Mouse (Mus musculus) heart, embryonic 16.5 days (tissue): ENCODE measurements around the gene Sept9. TPM values are rescaled to one million over a fixed set of nuclear protein-coding genes. Genes with fewer than 3 reads are reported as not detected.

Experiments
- ATAC-seq: fragments of 200-750 bp; cut with Nextera tagmentation; replicated peaks from 2 replicates; pipeline ENCODE4 v1.8.0; 2017; ENCODE audit warnings: moderate number of reproducible peaks; ENCODE audit not compliant: insufficient read depth, low FRiP score; ENCODE audit errors: extremely low read depth
- H3K27ac ChIP-seq: fragments of 300-500 bp; sonication (generic); 2 replicates; pipeline ENCODE4 v1.5.1; 2014; ENCODE audit warnings: mild to moderate bottlenecking, low read length, control low read depth, moderate library complexity
- H3K27me3 ChIP-seq: fragments of 300-500 bp; sonication (generic); 2 replicates; pipeline ENCODE4 v1.6.1; 2014; ENCODE audit warnings: low read length, mixed read lengths; ENCODE audit not compliant: control insufficient read depth, insufficient read depth
- H3K36me3 ChIP-seq: fragments of 300-500 bp; sonication (generic); 2 replicates; pipeline ENCODE4 v1.6.1; 2014; ENCODE audit not compliant: control insufficient read depth, insufficient read depth
- H3K4me1 ChIP-seq: fragments of 300-500 bp; sonication (generic); 2 replicates; pipeline ENCODE4 v1.6.1; 2014; ENCODE audit warnings: low read length, mixed read lengths; ENCODE audit not compliant: control insufficient read depth, insufficient read depth
- H3K4me2 ChIP-seq: fragments of 300-500 bp; sonication (generic); 2 replicates; pipeline ENCODE4 v1.6.1; 2014; ENCODE audit warnings: low read depth, mild to moderate bottlenecking, control low read depth, low read length
- H3K4me3 ChIP-seq: fragments of 300-500 bp; sonication (generic); 2 replicates; pipeline ENCODE4 v1.5.1; 2014; ENCODE audit warnings: mild to moderate bottlenecking, control low read depth, low read length
- H3K9ac ChIP-seq: fragments of 300-500 bp; sonication (generic); 2 replicates; pipeline ENCODE4 v1.6.1; 2014; ENCODE audit warnings: low read length, control low read depth
- H3K9me3 ChIP-seq: fragments of 300-500 bp; sonication (generic); replicated peaks from 2 replicates; pipeline ENCODE4 v1.6.1; 2016; ENCODE audit warnings: low read length; ENCODE audit not compliant: control insufficient read depth
- WGBS: fragments of 180-500 bp; shearing (Covaris S2); extraction: QIAGEN DNeasy Blood & Tissue Kit; methylation state at CpG from one replicate; pipeline ENCODE4 v1.1.7; 2014; 5-methylcytosine and 5-hydroxymethylcytosine counted together
- polyA plus RNA-seq: library from polyadenylated mRNA; unstranded; fragments of >200 nt; fragmentation: Nextera tagmentation; extraction: Ambion mirVana; gene quantifications from 2 replicates; pipeline ENCODE4 v1.2.1, GENCODE M21; 2015

Sept9 gene
- polyA plus RNA-seq, 1 experiment from 2014 or later, result 71.0 TPM

- no peak for ATAC-seq
- peaks cover 4% of the 10 kb centered on the region; the same call in 1 of the 2 replicates for H3K9me3 ChIP-seq
- H3K4me1 ChIP-seq, result peaks cover 11% of the 10 kb centered on the region
- 46% methylated on average over 7 of the region's 7 CpGs for WGBS
- H3K4me3 ChIP-seq, result no peak overlapping the region
- H3K36me3 ChIP-seq, result no peaks in the 10 kb centered on the region
- no peak overlapping the region for H3K9ac ChIP-seq
- H3K27ac ChIP-seq, result no peak overlapping the region
- no peak overlapping the region for H3K4me2 ChIP-seq
- peaks cover 34% of the 10 kb centered on the region for H3K27me3 ChIP-seq
Measured at GRCm38 (mm10) chr11:117403781-117404180, 204.3 kb downstream of the Sept9 start.

- 84% methylated on average over 1 of the region's 1 CpGs for WGBS
- H3K9ac ChIP-seq, result no peak overlapping the region
- peaks cover 11% of the 10 kb centered on the region for H3K4me1 ChIP-seq
- H3K4me3 ChIP-seq, result no peak overlapping the region
- no peak overlapping the region for H3K27ac ChIP-seq
- no peak overlapping the region for H3K4me2 ChIP-seq
- H3K36me3 ChIP-seq, result no peaks in the 10 kb centered on the region
- peaks cover 6% of the 10 kb centered on the region; the same call in 1 of the 2 replicates for H3K9me3 ChIP-seq
- peaks cover 35% of the 10 kb centered on the region for H3K27me3 ChIP-seq
- ATAC-seq, result no peak
Measured at GRCm38 (mm10) chr11:117406711-117407110, 207.2 kb downstream of the Sept9 start.

DNA sequence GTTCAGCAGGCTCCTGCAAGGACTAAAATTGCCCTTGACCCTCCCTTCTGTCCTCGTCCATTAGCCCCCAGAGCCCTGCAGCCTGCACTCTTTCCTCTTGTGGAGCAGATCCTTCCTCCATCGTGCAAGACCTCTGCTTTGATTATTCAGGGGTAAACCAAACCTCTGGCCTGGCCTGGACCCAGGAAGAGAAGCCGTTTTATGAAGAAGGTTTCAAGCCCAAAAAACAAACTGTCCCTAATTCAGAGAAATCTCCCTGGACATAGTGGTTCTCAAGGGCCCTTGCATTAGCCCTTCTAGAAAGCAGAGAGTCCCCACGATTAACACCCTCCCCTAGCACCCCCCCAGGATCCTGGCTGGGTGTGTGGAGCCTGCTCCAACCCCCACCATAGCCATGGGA is 207.7 kb downstream of the Sept9 start:
- WGBS, result 39% methylated on average over 4 of the region's 4 CpGs
- peaks cover 11% of the 10 kb centered on the region for H3K4me1 ChIP-seq
- H3K9ac ChIP-seq, result peak overlapping the region; percentile 52; the same call in 1 of the 2 replicates
- peaks cover 6% of the 10 kb centered on the region; the same call in 1 of the 2 replicates for H3K9me3 ChIP-seq
- H3K36me3 ChIP-seq, result no peaks in the 10 kb centered on the region
- H3K4me3 ChIP-seq, result peak overlapping the region; percentile 46; the same call in 1 of the 2 replicates
- no peak overlapping the region for H3K27ac ChIP-seq
- peak overlapping the region; percentile 74 for H3K4me2 ChIP-seq
- no peak for ATAC-seq
- H3K27me3 ChIP-seq, result peaks cover 37% of the 10 kb centered on the region

DNA sequence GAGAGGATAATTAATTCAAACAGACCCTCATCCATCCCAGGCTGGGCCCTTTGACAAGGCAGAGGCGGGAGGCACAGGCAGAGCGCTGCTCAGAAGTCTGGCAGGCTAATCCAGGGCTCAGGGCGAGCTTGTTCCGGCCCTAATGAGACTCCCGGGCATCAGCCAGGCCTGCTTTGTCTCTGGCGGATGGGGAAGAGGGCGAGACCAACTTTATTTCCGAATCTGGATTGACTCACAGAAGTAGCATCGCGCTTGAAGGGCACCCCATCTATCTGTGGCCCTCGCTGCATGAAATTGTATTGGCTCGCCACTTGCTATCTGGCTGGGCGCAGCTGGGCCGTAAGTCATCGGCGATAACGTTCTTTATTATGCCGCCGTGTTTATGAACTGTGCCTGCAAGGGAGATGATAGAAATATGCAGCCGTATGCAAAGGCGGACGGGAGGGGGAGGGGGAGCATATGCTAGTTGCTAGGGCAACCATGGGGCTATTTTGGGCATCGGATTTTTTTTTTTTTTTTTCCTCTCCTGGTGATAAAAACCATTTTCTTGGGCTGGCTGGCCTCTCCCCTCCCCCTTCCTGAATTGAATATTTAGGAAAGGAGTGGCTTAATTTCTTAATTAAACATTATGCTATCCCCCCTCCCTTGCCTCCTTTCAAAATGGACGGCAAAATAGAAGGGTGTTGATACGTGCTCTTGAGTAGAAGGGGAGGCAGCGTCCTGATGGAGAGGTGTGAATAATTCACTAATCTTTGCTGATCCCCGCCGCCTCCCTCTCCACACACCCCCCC is 208.4 kb downstream of the Sept9 start:
- 2% methylated on average over 28 of the region's 28 CpGs for WGBS
- H3K27ac ChIP-seq, result no peak overlapping the region
- no peaks in the 10 kb centered on the region for H3K36me3 ChIP-seq
- peaks cover 42% of the 10 kb centered on the region for H3K27me3 ChIP-seq
- peak overlapping the region; percentile 46 for H3K4me3 ChIP-seq
- ATAC-seq, result peak; percentile 41; the same call in 1 of the 2 replicates
- peaks cover 11% of the 10 kb centered on the region for H3K4me1 ChIP-seq
- peaks cover 6% of the 10 kb centered on the region; the same call in 1 of the 2 replicates for H3K9me3 ChIP-seq
- H3K4me2 ChIP-seq, result peak overlapping the region; percentile 74
- H3K9ac ChIP-seq, result peak overlapping the region; percentile 52; the same call in 1 of the 2 replicates

- H3K36me3 ChIP-seq, result no peaks in the 10 kb centered on the region
- no peak overlapping the region for H3K27ac ChIP-seq
- peaks cover 6% of the 10 kb centered on the region; the same call in 1 of the 2 replicates for H3K9me3 ChIP-seq
- H3K4me1 ChIP-seq, result peaks cover 11% of the 10 kb centered on the region
- H3K9ac ChIP-seq, result no peak overlapping the region
- H3K4me3 ChIP-seq, result peak overlapping the region; percentile 46
- H3K27me3 ChIP-seq, result peaks cover 45% of the 10 kb centered on the region
- ATAC-seq, result no peak
- H3K4me2 ChIP-seq, result peak overlapping the region; percentile 74
- WGBS, result 9% methylated on average over 16 of the region's 16 CpGs
Measured at GRCm38 (mm10) chr11:117408442-117409031, 209.1 kb downstream of the Sept9 start.

GRCm38 (mm10) chr11:117409331-117409730 is 209.9 kb downstream of the Sept9 start:
- peaks cover 6% of the 10 kb centered on the region; the same call in 1 of the 2 replicates for H3K9me3 ChIP-seq
- H3K27me3 ChIP-seq, result peaks cover 47% of the 10 kb centered on the region
- H3K27ac ChIP-seq, result no peak overlapping the region
- no peak overlapping the region for H3K9ac ChIP-seq
- no peaks in the 10 kb centered on the region for H3K36me3 ChIP-seq
- ATAC-seq, result no peak
- H3K4me2 ChIP-seq, result no peak overlapping the region
- no peak overlapping the region for H3K4me3 ChIP-seq
- WGBS, result 60% methylated on average over 11 of the region's 11 CpGs
- H3K4me1 ChIP-seq, result peaks cover 11% of the 10 kb centered on the region

GRCm38 (mm10) chr11:117410059-117410458 is 210.6 kb downstream of the Sept9 start:
- Histone ChIP-seq H3K36me3 (no peaks in the 10 kb centered on the region), H3K4me2 (no peak overlapping the region), H3K9me3 (peaks cover 6% of the 10 kb centered on the region; the same call in 1 of the 2 replicates), H3K27ac (no peak overlapping the region), H3K9ac (no peak overlapping the region), H3K4me3 (no peak overlapping the region), H3K27me3 (peaks cover 49% of the 10 kb centered on the region), H3K4me1 (peaks cover 17% of the 10 kb centered on the region)
- no peak for ATAC-seq
- WGBS, result 20% methylated on average over 6 of the region's 6 CpGs

- peaks cover 57% of the 10 kb centered on the region for H3K27me3 ChIP-seq
- ATAC-seq, result no peak
- no peak overlapping the region for H3K27ac ChIP-seq
- H3K9me3 ChIP-seq, result peaks cover 6% of the 10 kb centered on the region; the same call in 1 of the 2 replicates
- peaks cover 18% of the 10 kb centered on the region for H3K4me1 ChIP-seq
- no peak overlapping the region for H3K4me3 ChIP-seq
- no peak overlapping the region for H3K9ac ChIP-seq
- WGBS, result 63% methylated on average over 4 of the region's 4 CpGs
- no peaks in the 10 kb centered on the region for H3K36me3 ChIP-seq
- H3K4me2 ChIP-seq, result no peak overlapping the region
Measured at GRCm38 (mm10) chr11:117411663-117412062, 212.2 kb downstream of the Sept9 start.
